Mouse (Mus musculus): Measurements from ENCODE around the gene Gm4353.
A peak's percentile ranks its signal among the peaks of the same experiment; 100 is the strongest.
"Not testable (repeated sequence)": the region's sequence is repeated elsewhere in the genome, so short reads cannot be mapped to it uniquely, and the experiment has no call there.

The Gm4353 gene

DNA sequence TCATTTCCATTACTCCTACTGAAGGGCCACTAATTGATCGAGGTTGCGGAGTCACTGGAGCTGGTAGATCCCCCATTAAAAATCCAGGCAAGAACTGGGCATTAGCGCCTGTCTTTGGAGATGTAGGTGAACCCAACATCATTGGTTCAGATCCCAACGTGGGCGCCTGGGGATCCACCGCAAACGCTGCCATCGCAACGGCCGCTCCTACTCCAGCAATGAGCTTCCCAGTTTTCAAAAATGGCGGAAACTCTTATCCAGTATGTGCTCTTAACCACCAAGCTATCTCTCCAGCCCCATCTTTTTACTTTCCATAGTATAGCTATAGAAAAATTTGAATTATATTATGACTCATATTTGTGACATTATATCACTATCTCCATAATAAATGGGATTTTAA lies at the start of gene Gm4353:
TSS of gene Gm4353 (minus strand) at position 270 of the 400 bp plus-strand sequence.
- DNase-seq, result not testable (repeated sequence)

GRCm38 (mm10) chr7:116132078-116132477 lies 47.6 kb upstream of the Gm4353 start:
- peak; percentile 93 to 96 for DNase-seq

GRCm38 (mm10) chr7:116131390-116131789 lies 47.0 kb upstream of the Gm4353 start:
- DNase-seq, result peak; percentile 72

DNA sequence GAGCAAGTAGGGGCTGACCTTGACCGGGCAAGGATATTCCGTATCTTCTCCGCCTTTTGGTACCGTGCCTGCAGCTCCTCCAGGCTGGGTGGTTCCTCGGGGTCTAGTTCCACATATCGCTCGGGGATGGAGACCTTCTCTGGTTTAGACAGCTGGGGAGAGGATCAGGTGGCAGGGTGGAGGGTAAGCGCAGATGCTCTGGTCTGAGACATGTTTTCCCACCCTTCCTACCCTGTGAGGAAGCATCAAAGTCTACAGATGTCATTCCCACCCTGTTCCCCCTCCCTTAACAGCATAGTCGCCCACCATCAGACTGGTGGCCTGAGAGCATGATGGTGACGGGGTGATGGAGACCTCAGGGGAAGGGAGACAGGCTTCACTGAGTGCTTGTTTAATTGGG lies 44.9 kb upstream of the Gm4353 start:
- DNase-seq, result no peak

GRCm38 (mm10) chr7:116128286-116128685 lies 43.9 kb upstream of the Gm4353 start:
- no peak for DNase-seq

DNA sequence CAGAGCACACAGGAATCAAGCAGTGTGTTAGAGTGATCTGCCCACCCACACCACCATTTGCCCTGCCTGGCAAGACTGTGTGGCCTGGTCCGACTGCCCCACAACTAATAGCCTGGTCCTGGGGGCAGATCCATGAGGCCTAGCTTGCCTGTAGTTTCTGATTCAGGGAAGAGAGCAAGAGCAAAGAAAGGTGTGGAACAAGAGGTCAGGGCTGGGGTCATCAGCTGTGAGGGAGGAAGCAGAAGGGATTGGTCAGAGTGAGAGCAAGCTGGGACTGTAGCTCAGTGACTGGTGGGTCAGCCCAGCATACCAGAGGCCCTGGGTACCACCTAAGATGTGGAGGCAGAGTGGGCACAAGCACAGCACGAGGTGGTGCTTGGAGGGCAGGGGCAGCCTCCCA lies 42.6 kb upstream of the Gm4353 start:
- no peak for DNase-seq

DNA sequence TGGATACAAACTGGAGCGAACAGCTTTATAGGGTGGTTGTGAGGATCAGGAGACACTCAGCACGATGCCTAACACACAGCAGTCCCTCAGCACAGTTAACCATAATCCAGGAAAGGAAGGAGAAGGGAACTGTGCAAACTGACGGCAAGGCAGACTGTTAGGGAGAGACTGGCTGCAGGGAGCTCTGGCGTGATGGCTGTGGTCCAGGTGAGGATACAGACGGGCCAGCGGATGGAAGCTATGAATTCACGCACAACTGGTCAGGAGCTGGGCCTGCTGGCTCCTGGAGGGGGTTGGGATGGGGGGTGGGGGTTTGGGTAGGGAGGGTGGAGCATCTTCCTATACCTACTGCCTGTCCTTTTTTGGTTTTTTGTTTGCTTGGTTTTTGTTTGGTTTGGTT lies 41.2 kb upstream of the Gm4353 start:
- DNase-seq, result peak; percentile 47 to 71

DNA sequence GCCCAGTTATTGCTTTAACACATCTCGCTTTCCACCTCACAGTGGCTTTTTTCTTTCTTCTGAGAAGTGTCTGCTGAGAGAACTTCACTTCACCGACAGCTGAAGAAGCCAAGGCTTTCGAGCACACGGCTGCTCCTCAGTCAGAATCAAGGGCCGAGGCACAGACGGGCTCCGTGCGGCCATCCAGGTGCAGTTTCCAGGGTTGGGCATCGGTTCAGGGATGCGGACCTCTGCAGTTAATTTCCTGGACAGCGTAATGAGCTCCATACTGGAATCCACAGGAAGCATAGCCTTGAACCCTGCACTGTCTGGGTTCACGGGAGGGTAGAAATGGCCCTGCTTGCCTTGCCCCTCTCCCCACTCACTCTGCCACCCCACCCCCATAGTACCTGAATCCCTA lies 39.6 kb upstream of the Gm4353 start:
- no peak for DNase-seq

GRCm38 (mm10) chr7:116123597-116123985 lies 39.2 kb upstream of the Gm4353 start:
- DNase-seq, result peak in 1 of 2 experiments; percentile 32

- DNase-seq, result peak; percentile 78 to 79
Observed at GRCm38 (mm10) chr7:116122981-116123596, 38.7 kb upstream of the Gm4353 start.

DNA sequence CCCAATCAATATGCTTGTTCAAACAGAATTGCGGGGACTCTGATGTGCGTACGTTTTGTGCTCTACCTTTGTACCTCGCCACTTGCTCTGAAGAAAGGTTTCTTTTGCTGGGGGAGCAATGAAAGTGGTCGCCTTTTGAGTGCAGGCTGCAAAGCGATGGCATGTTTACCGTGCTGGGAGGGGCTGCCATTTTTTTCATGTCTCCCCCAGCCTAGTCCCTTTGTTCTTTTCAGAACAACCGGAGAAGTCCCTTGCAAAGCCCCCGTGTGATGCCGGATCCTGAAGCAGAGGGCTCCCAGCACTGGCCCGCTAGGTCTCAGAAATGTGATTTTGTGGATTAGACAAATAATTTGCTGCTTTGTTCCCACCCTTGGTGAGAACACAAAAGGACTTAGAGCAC lies 36.8 kb upstream of the Gm4353 start:
- DNase-seq, result no peak

- DNase-seq, result no peak
Observed at GRCm38 (mm10) chr7:116120737-116121136, 36.3 kb upstream of the Gm4353 start.

DNA sequence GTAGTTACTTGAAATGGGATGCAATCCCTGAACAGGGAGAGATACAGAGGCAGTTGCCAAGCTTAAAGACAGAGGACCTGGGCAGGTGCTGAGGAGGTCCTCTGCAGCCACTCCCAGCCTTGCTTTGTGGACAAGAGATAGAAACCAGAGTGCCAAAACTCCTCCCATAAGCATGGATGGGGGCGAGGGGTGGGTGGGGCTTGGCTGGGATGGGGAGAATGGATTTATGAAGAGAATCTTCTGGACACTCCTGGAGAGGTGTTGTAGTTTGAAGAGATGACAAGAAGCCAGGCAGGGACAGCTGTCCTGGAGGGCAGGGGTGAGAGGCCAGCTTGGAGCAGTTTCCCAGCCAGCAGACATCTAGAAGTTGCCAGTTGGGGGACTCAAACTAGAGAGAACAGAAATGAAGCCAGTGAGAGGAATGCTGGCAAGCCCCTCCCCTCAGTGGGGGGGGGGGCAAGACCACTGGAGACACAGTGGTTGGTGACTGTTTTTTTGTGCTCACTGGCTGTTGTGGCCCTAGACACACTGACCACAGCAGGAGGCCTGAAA lies 34.9 kb upstream of the Gm4353 start:
- no peak for DNase-seq

DNA sequence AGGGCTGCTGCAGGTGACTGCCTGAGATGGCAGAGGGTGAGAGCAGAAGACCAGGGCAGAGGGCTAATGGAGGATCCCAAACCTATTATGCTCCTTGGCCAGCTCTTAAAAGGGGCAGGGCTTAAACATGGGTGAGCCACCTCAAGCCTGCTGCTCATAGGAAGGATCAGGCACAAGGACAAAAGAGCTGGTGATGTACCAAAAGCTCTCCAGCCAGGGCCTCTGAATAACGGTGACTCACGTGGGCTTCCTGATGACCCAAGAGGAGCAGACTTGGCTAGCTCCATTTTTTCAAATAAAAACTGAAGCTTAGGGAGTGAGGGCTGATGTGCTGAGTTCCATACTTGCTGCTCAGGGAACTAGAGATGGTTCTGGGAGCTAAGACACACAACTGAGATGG lies 31.6 kb upstream of the Gm4353 start:
- DNase-seq, result no peak

DNA sequence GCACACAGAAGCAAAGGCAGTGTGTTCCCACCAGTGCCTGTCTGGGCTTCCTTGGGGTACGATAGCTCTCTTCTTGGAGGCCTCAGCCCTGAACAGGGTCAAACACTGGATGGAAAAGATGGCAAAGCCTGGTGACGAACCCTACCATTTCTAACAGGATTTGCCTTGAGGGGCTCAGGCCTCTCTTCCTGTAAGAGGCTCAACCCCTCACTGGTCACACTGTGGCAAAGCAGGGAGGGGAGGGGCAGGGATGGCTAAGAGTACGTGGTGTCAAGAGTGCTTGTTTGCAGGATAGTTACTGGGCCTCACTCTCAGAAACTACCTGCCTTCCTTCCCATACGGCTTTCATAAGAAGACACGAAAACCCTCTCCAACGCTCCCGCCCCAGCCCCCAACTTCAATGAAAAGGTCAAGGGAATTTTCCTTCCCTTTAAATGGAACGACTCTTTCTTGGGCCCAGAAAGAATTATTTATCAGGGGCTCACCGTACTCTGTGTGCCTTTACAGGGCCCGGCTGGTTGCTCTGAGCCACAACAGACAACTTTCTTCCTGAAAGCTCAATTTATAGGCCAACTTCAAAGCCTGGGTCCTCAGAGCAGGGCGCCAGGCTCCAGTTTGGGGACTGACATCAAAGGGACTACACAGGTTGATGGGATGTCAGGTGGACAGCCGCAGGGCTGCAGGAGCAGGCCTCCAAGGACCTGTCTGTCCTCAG lies 30.9 kb upstream of the Gm4353 start:
- DNase-seq, result no peak

GRCm38 (mm10) chr7:116111546-116111945 lies 27.1 kb upstream of the Gm4353 start:
- peak in 1 of 2 experiments; percentile 22 for DNase-seq

GRCm38 (mm10) chr7:116110661-116111060 lies 26.2 kb upstream of the Gm4353 start:
- peak in 1 of 2 experiments; percentile 43 for DNase-seq

- no peak for DNase-seq
Observed at GRCm38 (mm10) chr7:116103091-116103490, 18.7 kb upstream of the Gm4353 start.

DNA sequence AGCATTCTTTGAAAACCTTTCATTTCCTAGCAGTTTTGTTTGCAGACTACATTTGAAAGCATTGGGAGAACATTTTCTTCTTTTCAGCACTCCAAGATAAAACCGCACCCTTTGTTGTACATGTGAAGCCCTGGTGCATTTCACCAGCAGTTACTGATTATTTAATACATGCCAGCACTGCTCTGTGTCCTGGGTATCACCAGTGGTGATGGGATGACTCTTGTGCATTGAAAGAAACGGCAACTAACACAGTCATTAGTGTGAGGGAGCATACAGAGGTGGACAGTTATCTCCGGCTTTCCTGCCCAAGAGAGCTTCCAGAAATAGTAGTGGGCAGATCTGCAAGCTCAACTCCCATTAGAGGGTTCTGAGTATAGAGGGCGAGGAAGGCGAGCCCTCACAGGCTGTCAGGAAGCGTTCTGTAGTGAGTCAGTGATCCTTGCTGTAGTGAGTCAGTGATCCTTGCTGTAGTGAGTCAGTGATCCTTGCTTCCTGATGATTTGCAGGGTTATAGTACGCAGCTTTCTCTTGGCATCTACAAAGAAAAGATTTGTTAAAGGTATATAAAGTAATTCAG lies 15.6 kb upstream of the Gm4353 start:
- no peak for DNase-seq

DNA sequence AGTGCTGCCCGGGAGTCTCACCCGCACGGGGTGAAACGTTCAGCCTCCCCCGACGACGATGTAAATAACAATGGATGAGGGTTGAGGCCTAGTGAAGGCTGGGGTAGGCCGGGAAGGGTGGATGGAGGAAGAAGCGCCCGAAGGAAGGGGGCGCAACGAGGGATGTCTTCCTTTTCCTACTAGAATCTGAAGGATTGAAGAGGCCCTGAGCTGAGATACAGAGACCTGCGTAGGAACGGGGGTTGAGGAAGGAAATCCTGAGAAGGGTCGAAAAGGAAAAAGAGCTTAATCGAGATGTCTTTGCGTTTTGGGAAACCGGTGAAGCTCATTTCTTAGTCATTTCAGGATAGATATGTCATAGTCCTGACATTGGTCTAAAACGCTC lies 9.0 kb upstream of the Gm4353 start:
- DNase-seq, result no peak

DNA sequence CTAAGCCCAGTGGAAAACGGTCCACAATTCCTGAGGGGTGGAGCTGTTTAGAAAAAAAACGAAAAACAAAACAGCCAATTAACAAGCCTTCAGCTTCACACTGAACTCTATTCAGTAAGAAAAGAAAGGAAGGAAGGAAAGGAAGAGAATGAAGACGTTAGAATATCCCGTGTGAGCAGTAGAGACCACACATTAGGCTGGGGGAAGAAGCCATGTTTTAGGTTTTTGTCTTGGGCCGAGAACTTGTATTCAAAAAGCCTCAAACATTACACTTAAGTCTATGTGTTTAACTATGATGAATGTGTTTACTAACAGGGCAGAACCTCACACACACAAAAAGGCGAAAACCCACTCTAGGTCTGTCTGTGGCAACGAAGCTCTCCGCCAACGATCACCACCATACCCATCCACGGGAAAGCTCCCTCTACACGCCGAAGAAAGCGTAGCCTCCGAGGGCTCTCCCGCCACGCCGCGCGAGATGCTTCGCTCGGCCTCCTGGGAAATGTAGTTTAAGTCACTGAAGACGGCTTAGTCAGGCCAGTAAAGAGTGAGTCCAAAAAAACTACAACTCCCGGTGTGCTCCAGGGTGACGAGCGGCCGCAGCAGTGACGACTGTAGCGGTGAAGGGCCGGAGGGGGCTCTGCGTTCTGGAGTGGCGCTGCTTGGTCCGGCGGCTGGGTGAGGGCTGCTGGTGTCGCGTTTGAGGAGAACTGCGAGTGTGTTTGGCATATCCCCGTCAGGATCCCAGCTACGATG lies 8.5 kb upstream of the Gm4353 start:
- peak; percentile 96 to 98 for DNase-seq

- no peak for DNase-seq
Observed at GRCm38 (mm10) chr7:116060739-116061138, 23.7 kb downstream of the Gm4353 start.

DNA sequence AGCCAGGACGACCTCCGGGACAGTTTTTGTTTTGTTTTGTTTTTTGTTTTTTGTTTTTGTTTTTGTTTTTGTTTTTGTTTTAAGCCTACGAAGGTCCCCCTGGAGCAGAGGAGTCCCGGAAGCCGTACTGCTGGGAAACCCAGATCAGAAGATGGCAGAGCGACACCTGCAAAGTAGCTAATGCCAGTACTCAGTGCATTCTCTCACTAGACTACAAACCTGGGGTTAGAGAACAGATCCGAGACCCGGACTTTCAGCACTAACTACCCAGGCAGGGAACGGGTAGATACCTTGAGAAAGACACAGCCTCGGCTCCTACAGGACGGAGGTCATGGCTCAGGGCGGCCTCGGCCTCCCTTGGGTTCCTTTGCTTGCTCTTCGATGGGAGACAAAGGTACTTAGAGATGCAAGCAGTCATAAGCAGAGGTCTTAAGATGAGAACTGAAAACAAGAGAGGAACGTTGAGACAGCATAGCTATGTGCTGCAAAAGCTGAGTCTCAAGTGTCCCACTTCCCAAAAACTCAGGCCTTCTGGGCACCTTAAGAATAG lies 43.9 kb downstream of the Gm4353 start:
- DNase-seq, result no peak
